Mouse (Mus musculus) heart, adult 2 months (tissue): Measurements from ENCODE around the gene Stx8.
A peak's percentile ranks its signal among the peaks of the same experiment; 100 is the strongest.

Experiments used
- CTCF ChIP-seq: fragments of 200-600 bp; IDR thresholded peaks from 2 replicates; pipeline ENCODE4 v1.8.1; 2022; ENCODE audit warnings: antibody characterized with exemption, mild to moderate bottlenecking, moderate library complexity
- EP300 ChIP-seq: fragments of 200-500 bp; IDR thresholded peaks from 2 replicates; pipeline ENCODE4 v1.6.1; 2011; ENCODE audit warnings: low read depth, low read length, control low read depth; ENCODE audit not compliant: insufficient read depth
- POLR2A ChIP-seq: fragments of 200-500 bp; IDR thresholded peaks from 2 replicates; pipeline ENCODE4 v1.6.1; 2011; ENCODE audit warnings: mild to moderate bottlenecking, low read depth, low read length, control low read depth; ENCODE audit not compliant: insufficient read depth

DNA sequence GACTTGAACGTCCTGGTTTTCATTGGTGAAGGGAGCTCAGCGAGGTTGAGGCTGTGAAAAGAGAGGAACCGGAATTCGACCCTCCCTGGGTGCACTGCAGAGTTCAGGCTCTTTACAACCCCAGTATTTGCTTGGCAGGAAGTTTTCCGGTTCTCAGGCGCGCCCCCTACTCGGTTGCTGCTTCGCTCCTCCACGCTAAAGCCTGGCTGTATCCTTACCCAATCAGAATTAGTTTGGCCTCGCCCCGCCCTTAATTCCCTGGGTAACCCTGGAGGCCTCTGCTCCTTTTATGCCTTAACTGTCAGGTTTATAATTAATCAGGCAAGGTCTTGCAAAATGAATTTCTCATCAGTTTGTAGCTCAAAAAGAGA, 43.3 kb upstream of the Stx8 start:
- TF ChIP-seq CTCF: peak; percentile 53
- no peak for TF ChIP-seq POLR2A
- TF ChIP-seq EP300: no peak
